Mouse (Mus musculus): ENCODE data around the gene Rab8a.

Rab8a gene

GRCm38 (mm10) chr8:72147266-72147665, 13.7 kb upstream of the Rab8a start:
- no peak for DNase-seq

GRCm38 (mm10) chr8:72149056-72149455, 11.9 kb upstream of the Rab8a start:
- no peak for DNase-seq

GRCm38 (mm10) chr8:72151418-72152078, 9.5 kb upstream of the Rab8a start:
- DNase-seq, result no peak

- DNase-seq, result no peak
These were observed 7.6 kb upstream of the Rab8a start for GRCm38 (mm10) chr8:72153382-72153781.

- no peak for DNase-seq
These were observed 2.9 kb upstream of the Rab8a start for GRCm38 (mm10) chr8:72158096-72158495.

GRCm38 (mm10) chr8:72158726-72159125, 2.3 kb upstream of the Rab8a start:
- DNase-seq, result no peak

- no peak for DNase-seq
These were observed 993 bp upstream of the Rab8a start for GRCm38 (mm10) chr8:72160007-72160406.

- DNase-seq, result peak in 1 of 2 experiments; percentile 41
These were observed 1.8 kb downstream of the Rab8a start for GRCm38 (mm10) chr8:72162821-72163220.

GRCm38 (mm10) chr8:72169098-72169668, 8.2 kb downstream of the Rab8a start:
- peak in 1 of 2 experiments; percentile 49 for DNase-seq

GRCm38 (mm10) chr8:72169681-72170249, 8.8 kb downstream of the Rab8a start:
- DNase-seq, result no peak

- DNase-seq, result peak in 1 of 2 experiments; percentile 44
These were observed 16.4 kb downstream of the Rab8a start for GRCm38 (mm10) chr8:72177346-72177925.

GRCm38 (mm10) chr8:72183554-72184202, 22.7 kb downstream of the Rab8a start:
- no peak for DNase-seq

- DNase-seq, result no peak
These were observed 26.9 kb downstream of the Rab8a start for GRCm38 (mm10) chr8:72187793-72188331.

GRCm38 (mm10) chr8:72189417-72190214, 28.6 kb downstream of the Rab8a start, which contains the start of gene Hsh2d:
TSS of gene Hsh2d (plus strand) at chr8:72189638.
- peak; percentile 34 to 57 for DNase-seq

GRCm38 (mm10) chr8:72190215-72190539, 29.2 kb downstream of the Rab8a start:
- DNase-seq, result no peak

- DNase-seq, result no peak
These were observed 31.1 kb downstream of the Rab8a start for GRCm38 (mm10) chr8:72192065-72192464.

GRCm38 (mm10) chr8:72197997-72198396, 37.0 kb downstream of the Rab8a start:
- no peak for DNase-seq

GRCm38 (mm10) chr8:72208582-72208981, 47.6 kb downstream of the Rab8a start:
- DNase-seq, result no peak

GRCm38 (mm10) chr8:72210222-72210621, 49.2 kb downstream of the Rab8a start:
- DNase-seq, result no peak

GRCm38 (mm10) chr8:72210710-72211109, 49.7 kb downstream of the Rab8a start:
- no peak for DNase-seq

GRCm38 (mm10) chr8:72211846-72212245, 50.8 kb downstream of the Rab8a start:
- no peak for DNase-seq

- no peak for DNase-seq
These were observed 51.8 kb downstream of the Rab8a start, which contains the start of gene Cib3 for GRCm38 (mm10) chr8:72212751-72213150. TSS of gene Cib3 (minus strand) at chr8:72212837.
